Mouse (Mus musculus) cerebellum, adult 2 months (tissue): Measurements from ENCODE around the gene Gpc6.

Experiments
- CTCF ChIP-seq: fragments of 200-500 bp; IDR thresholded peaks from 2 replicates; pipeline ENCODE4 v1.5.1; 2011; ENCODE audit warnings: low read depth, mild to moderate bottlenecking, control low read depth, low read length, moderate library complexity, borderline replicate concordance; ENCODE audit not compliant: insufficient read depth
- POLR2A ChIP-seq: fragments of 200-500 bp; IDR thresholded peaks from 2 replicates; pipeline ENCODE4 v1.6.1; 2011; ENCODE audit warnings: low read length, control low read depth, borderline replicate concordance; ENCODE audit not compliant: insufficient read depth

DNA sequence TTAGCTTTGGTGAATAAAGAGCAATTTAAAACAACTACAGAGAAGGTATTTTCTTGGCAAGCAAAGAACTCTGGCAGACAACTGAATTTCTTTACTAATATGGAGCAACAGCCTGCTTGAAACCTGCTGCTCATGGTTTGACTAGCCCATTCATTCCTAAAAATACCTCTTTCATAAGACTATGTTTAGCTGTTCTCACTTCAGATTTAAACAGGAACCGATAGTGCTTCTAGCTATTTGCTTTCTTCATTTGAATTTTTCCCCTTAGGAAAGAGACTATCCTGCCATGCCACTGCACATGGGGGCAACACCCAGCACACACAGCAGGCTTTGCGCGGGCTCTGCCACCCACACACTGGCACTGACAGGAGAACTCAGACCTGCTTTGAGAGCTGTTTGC lies 888.4 kb downstream of the Gpc6 start:
- TF ChIP-seq CTCF (no peak), POLR2A (no peak)
